Mouse (Mus musculus): ENCODE results near the gene Mrps16.

DNA sequence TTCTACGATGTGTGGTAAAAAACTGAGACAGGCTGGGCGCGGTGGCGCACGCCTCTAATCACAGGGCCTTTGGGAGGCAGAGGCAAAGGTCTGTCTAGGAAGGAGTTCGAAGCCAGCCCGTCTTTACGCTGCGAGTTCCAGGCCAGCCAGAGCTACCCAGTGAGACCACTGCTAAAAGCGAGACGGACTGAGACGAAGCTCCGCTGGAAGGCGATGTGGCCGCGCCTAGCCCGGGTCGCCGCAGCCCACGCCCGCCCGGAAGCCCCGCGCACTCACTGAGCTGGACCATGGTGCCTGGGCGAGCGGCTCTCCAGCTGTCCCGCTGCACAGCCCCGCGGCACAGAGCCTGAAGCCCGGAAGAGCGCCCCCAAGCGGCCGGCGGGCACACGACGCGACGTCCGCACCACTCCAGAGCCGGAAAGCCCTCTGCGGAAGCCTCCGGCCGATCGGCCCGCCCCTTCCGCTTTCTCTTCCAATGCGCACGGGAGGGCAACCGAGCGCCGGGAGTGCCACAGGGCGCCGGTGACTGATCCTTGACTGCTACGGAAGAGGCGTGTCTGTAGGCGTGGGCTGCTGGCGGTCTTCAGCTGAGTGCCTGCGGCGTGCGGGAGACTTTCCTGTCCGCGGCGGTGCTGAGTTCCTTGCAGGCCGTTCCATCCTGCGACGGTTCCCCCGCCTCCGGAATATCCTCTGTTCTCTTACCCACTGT lies at the start of gene Mrps16:
- TF ChIP-seq CTCF (IDR thresholded peaks at IDR 0.05; ENCODE audit: low read depth) = peak; percentile 99
- TF ChIP-seq EP300 (IDR thresholded peaks at IDR 0.05; ENCODE audit: low read depth) = no peak

Data from liver, postnatal 0 days (tissue).